Mouse (Mus musculus) heart, adult 18-20 months (tissue): ENCODE measurements around the gene Gm5155. TPM values are rescaled to one million over a fixed set of nuclear protein-coding genes. Genes with fewer than 3 reads are reported as not detected.
"Not testable (repeated sequence)": the region's sequence is repeated elsewhere in the genome, so short reads cannot be mapped to it uniquely, and the experiment has no call there.

Experiments used
- DNase-seq, 2 experiments: peaks; one replicate each; pipeline ENCODE4 v3.0.0; 2021 to 2022; ENCODE audit warnings: mixed read lengths in 1 of 2
- long read RNA-seq, 2 experiments: library from polyadenylated mRNA; stranded (forward); transcript quantifications; one replicate each; pipeline ENCODE4 v2.0.0; 2021
- total RNA-seq, 2 experiments: library from RNA; stranded (reverse); gene quantifications; 2 replicates each; pipeline ENCODE4 v1.2.3; 2021

The Gm5155 gene
- not detected for total RNA-seq
- long read RNA-seq, experiment 1, result 0 reads
- long read RNA-seq, experiment 2, result 0 reads

GRCm38 (mm10) chr7:17871467-17871866 lies at the start of gene Gm5155:
Gene Gm5155 (plus strand): TSS chr7:17871767.
- no peak for DNase-seq

GRCm38 (mm10) chr7:17870776-17871175 lies 791 bp upstream of the Gm5155 start:
- DNase-seq, result no peak

GRCm38 (mm10) chr7:17895341-17895740 lies 23.8 kb downstream of the Gm5155 start:
- DNase-seq, result not testable (repeated sequence)

- no peak for DNase-seq
Observed at GRCm38 (mm10) chr7:17903146-17903915, 31.8 kb downstream of the Gm5155 start.

Other genes starting within 250 kb of the Gm5155 start
- not detected for gene Ceacam5, start 158.5 kb upstream of the Gm5155 start, total RNA-seq
- gene Ceacam14, start 59.1 kb upstream of the Gm5155 start, total RNA-seq, result not detected
- not detected for gene Ceacam11, start 100.4 kb downstream of the Gm5155 start, total RNA-seq
- gene Ceacam13, start 138.1 kb downstream of the Gm5155 start, total RNA-seq, result not detected
- gene Ceacam12, start 194.2 kb downstream of the Gm5155 start, total RNA-seq, result not detected